ENCODE assay signal across 8 mouse cellular contexts in the genomic region with DNA sequence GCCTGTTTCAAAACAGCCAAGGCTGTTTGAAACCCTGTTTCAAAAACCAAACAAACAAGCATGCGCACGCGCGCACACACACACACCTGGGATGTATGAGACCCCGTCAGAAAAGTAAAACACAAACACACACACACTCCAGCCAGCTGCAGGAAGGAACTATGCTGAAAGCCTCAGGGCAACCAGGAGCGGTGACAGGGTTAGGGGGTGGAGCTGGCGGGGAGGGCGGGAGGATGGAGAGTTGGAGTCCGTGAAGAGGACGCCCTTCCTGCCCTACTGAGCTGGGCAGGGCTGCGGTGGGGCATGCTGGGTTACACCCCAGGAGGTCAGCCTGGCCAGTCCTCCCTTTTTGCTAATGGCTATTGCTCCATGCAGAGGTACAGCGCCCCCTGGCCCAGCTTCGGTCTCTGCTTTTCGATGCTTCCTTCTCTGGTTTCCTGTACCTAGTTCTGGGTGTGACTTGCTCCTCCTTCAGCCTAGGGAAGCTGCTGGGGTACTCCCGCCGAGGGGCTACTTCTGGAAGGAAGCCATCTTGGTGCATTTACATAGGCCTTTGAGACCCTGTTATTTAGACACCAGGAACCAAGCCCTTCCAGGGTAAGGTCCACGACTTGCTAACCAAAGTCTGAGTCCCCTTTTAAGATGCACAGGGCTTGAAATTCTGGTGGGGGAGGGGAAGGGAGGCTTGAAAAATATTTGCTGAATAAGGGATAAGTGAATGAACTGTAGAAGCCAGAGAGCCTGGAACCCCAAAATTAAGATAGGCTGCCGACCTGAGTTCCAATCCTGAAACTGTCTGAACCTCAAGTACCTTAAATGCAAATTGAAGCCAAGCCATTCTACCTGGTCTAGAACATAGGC. TPM values are rescaled to one million over a fixed set of nuclear protein-coding genes. Genes with fewer than 3 reads are reported as not detected.
DNase-seq lines count a peak whose midpoint lies in the region; ATAC-seq lines count a peak whose summit lies in the region.

No protein-coding gene starts in this region.

- DNase-seq in embryo, embryonic 10.5 days (ENCODE audit: low spot score) = peak; percentile 82
- peak; percentile 85 for DNase-seq in gastrocnemius, postnatal 14 days
- DNase-seq in left cerebral cortex, postnatal 14 days (ENCODE audit: low spot score in 2 of 2) = peak; percentile 62 to 64
- DNase-seq in right cerebral cortex, postnatal 25 days = peak; percentile 53
- peak; percentile 78 to 89 for DNase-seq in urinary bladder, postnatal 4 days (ENCODE audit: low spot score in 2 of 2)

- peak; percentile 67 for ATAC-seq in activated CD4-positive, CD25-positive, alpha-beta regulatory T cell, adult 4 months
- ATAC-seq in inflammation-experienced regulatory T-cells, adult 6 months = peak; percentile 62
- peak; percentile 84 for ATAC-seq in megakaryocyte-erythroid progenitor cell, adult 5-6 weeks (replicated peaks; ENCODE audit: low FRiP score, low TSS enrichment, poor library complexity, severe bottlenecking)

- intact Hi-C loops in gastrocnemius, postnatal 14 days (cut with DNase I; ENCODE audit: low total_unique reads) = no loop called here
- intact Hi-C loops in left cerebral cortex, postnatal 14 days (cut with DNase I) = no loop called here

RNA-seq across cellular contexts. Expression of gene Rbx1, which starts 48.2 kb away (rescaled TPM):
- 100 to 1,000 TPM; 323 to 363 TPM for polyA plus RNA-seq in activated CD4-positive, CD25-positive, alpha-beta regulatory T cell, adult 4 months (2017; shearing (Covaris generic))
- total RNA-seq in gastrocnemius, postnatal 14 days (2021) = 100 to 1,000 TPM; 106 to 113 TPM
- 100 to 1,000 TPM; 313 to 388 (median 382) TPM for polyA plus RNA-seq in inflammation-experienced regulatory T-cells, adult 6 months (2017; shearing (Covaris generic))
- total RNA-seq in left cerebral cortex, postnatal 14 days (2021) = 100 to 1,000 TPM; 128 to 139 TPM
- 220 and 236 TPM in 2 replicates for total RNA-seq in megakaryocyte-erythroid progenitor cell, adult 5-6 weeks (2014; fragmentation: Nextera tagmentation)
- total RNA-seq in megakaryocyte-erythroid progenitor cell, adult 5-6 weeks (2017) = 168 and 201 TPM in 2 replicates

Comparison
In these comparisons a context has a peak if more than half of its experiments do, and no peak if none do; other contexts are left out.
1. Peak in every context shown above with its lines: DNase-seq and ATAC-seq.